In the genomic region with DNA sequence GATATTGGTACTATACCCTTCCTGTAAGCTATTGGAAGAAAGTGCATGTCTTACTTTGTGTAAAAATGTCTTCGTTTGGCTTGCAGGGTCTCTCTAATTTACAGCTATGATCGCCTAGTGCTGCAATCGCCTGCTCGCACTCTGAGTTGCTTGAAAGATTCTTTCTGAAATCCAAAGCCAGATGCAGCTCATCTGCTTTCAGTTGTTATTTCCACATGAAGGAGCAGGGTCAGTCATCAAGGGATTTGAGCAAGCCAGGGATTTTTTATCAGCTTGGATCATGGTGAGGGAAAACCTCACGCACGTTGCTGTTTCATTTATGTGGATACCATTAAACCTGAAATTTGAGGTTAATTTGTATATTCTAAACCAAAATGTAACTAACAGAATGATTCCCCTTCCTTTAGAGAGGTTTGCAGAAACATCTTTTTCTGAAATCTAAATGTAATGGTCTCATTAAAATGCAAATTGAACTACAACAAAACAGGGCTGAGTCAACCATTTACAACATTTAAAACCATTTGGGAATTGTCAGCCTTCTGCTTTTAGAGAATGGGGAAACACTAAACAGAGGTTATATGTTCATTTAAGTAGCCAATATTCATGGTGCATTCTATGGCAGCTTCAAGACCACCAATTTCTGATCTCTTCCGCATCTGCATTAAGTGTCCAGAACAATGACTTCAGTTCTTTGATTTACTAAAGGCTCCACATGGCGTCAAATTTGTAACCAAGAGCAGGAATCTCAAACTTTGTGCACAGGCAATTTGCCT, we compare ENCODE assay signal across 17 mouse cellular contexts.
DNase-seq lines count a peak whose midpoint lies in the region; ATAC-seq and TF ChIP-seq lines count a peak whose summit lies in the region.
"Had no signal": no experiment of that assay in that cellular context is flagged by ENCODE, and none has a peak within 500 bp of the region (broad histone marks: within the 10 kb centered on the region; RNA-seq: fewer than 3 reads in every experiment).

No protein-coding gene starts in this region.

- peak; percentile 54 for ATAC-seq in hindbrain, embryonic 14.5 days (ENCODE audit: low FRiP score)
- no peak for ATAC-seq in hindbrain, embryonic 12.5 days (ENCODE audit: low FRiP score)
- ATAC-seq: inflammation-experienced regulatory T-cells, adult 6 months had no signal

- no peak for TF ChIP-seq POLR2A in brain, embryonic 14.5 days (IDR thresholded peaks at IDR 0.05; ENCODE audit: borderline replicate concordance, extremely low read depth, insufficient read depth, insufficient read length, poor library complexity, severe bottlenecking)

- TF ChIP-seq CTCF in brain, embryonic 14.5 days (IDR thresholded peaks at IDR 0.05; ENCODE audit: borderline replicate concordance, extremely low read depth, insufficient read depth, insufficient read length), result no peak

- no peaks in the 10 kb centered on the region for H3K27me3 ChIP-seq in hindbrain, embryonic 14.5 days (ENCODE audit: control insufficient read depth, insufficient read depth, low read length)
- H3K27me3 ChIP-seq in hindbrain, embryonic 12.5 days, result no peaks in the 10 kb centered on the region
- H3K27me3 ChIP-seq: embryonic facial prominence, embryonic 12.5 days had no signal

- WGBS in hindbrain, embryonic 14.5 days, result 58% methylated on average over 8 of the region's 8 CpGs
- 76% methylated on average over 8 of the region's 8 CpGs for WGBS in hindbrain, embryonic 12.5 days

- H3K27ac ChIP-seq in hindbrain, embryonic 14.5 days, result peak overlapping the region; percentile 12
- H3K27ac ChIP-seq in hindbrain, embryonic 12.5 days, result no peak overlapping the region
- no peak overlapping the region for H3K27ac ChIP-seq in ES-E14 (ENCODE audit: insufficient read depth, low read depth, low read length, poor library complexity, severe bottlenecking)
- H3K27ac ChIP-seq: embryonic facial prominence, embryonic 12.5 days; heart, adult 2 months had no signal

- H3K4me2 ChIP-seq in hindbrain, embryonic 14.5 days (replicated peaks), result no peak overlapping the region; the same call in 1 of the 2 replicates
- H3K4me2 ChIP-seq in hindbrain, embryonic 12.5 days (replicated peaks), result no peak overlapping the region
- H3K4me2 ChIP-seq: embryonic facial prominence, embryonic 12.5 days had no signal

- peak; percentile 29 for DNase-seq in hindbrain, embryonic 14.5 days (ENCODE audit: low spot score)
- DNase-seq in ES-E14 (ENCODE audit: low read depth, low spot score), result peak; percentile 4
- peak; percentile 50 for DNase-seq in brain, embryonic 14.5 days (ENCODE audit: low read depth)
- DNase-seq in lung, postnatal 4 days, result peak; percentile 10 to 36
- DNase-seq in ovary, postnatal 36 days (ENCODE audit: low spot score), result no peak
- no peak for DNase-seq in left cerebral cortex, adult 8-10 months (ENCODE audit: low spot score in 2 of 2)
- no peak for DNase-seq in embryo, embryonic 10 days (ENCODE audit: low spot score)
- DNase-seq: cerebellum, adult 18-20 months; gastrocnemius, postnatal 10 days; heart, adult 2 months; kidney, adult 9 months; kidney, postnatal 4 days; thymus, postnatal 4 days had no signal

- no peak overlapping the region for H3K9ac ChIP-seq in hindbrain, embryonic 14.5 days
- H3K9ac ChIP-seq in hindbrain, embryonic 12.5 days, result no peak overlapping the region
- no peak overlapping the region for H3K9ac ChIP-seq in ES-E14 (ENCODE audit: insufficient read depth, low read depth, low read length, poor library complexity, severe bottlenecking)
- H3K9ac ChIP-seq: embryonic facial prominence, embryonic 12.5 days had no signal

- H3K4me3 ChIP-seq in hindbrain, embryonic 14.5 days (replicated peaks; ENCODE audit: low read length), result no peak overlapping the region
- H3K4me3 ChIP-seq in hindbrain, embryonic 12.5 days, result no peak overlapping the region
- H3K4me3 ChIP-seq in ES-E14 (ENCODE audit: insufficient read depth in 1 of 2, low read depth in 1 of 2, low read length in 2 of 2, poor library complexity in 1 of 2, severe bottlenecking in 1 of 2), result no peak overlapping the region
- H3K4me3 ChIP-seq: embryonic facial prominence, embryonic 12.5 days; heart, adult 2 months; myocyte had no signal

- H3K36me3 ChIP-seq in hindbrain, embryonic 14.5 days (replicated peaks; ENCODE audit: control insufficient read depth, insufficient read depth), result no peaks in the 10 kb centered on the region
- H3K36me3 ChIP-seq in hindbrain, embryonic 12.5 days, result no peaks in the 10 kb centered on the region
- H3K36me3 ChIP-seq in ES-E14 (ENCODE audit: control insufficient read depth, insufficient read depth, low read length, poor library complexity, severe bottlenecking), result no peaks in the 10 kb centered on the region
- H3K36me3 ChIP-seq: embryonic facial prominence, embryonic 12.5 days had no signal

- in situ Hi-C loops in ES-E14 (cut with MboI; ENCODE audit: low sequenced_read_pairs in 2 of 2, unreplicated experiment in 2 of 2), result no loop called here

- no peaks in the 10 kb centered on the region for H3K9me3 ChIP-seq in hindbrain, embryonic 14.5 days (ENCODE audit: control insufficient read depth, low read length)
- H3K9me3 ChIP-seq in hindbrain, embryonic 12.5 days (replicated peaks), result no peaks in the 10 kb centered on the region
- no peaks in the 10 kb centered on the region for H3K9me3 ChIP-seq in ES-E14 (ENCODE audit: control insufficient read depth, insufficient read depth, low read depth, low read length)
- H3K9me3 ChIP-seq: embryonic facial prominence, embryonic 12.5 days had no signal

- no peaks in the 10 kb centered on the region for H3K4me1 ChIP-seq in hindbrain, embryonic 14.5 days (replicated peaks; ENCODE audit: control insufficient read depth, insufficient read depth, low read length)
- no peaks in the 10 kb centered on the region for H3K4me1 ChIP-seq in hindbrain, embryonic 12.5 days
- no peaks in the 10 kb centered on the region for H3K4me1 ChIP-seq in ES-E14 (ENCODE audit: control insufficient read depth in 2 of 2, insufficient read depth in 2 of 2, low read length in 2 of 2, poor library complexity in 1 of 2)
- H3K4me1 ChIP-seq: embryonic facial prominence, embryonic 12.5 days had no signal

TF ChIP-seq in ES-E14, 5 proteins besides CTCF, POLR2A, EP300 and RAD21:
- no peak for TF ChIP-seq MAFK (IDR thresholded peaks at IDR 0.05; ENCODE audit: insufficient read depth, low read depth, low read length)
- TF ChIP-seq HCFC1 (IDR thresholded peaks at IDR 0.05; ENCODE audit: borderline replicate concordance, insufficient read depth, low read length), result no peak
- TF ChIP-seq CHD2 (IDR thresholded peaks at IDR 0.05; ENCODE audit: low read depth, low read length), result no peak
- TF ChIP-seq ZC3H11A (IDR thresholded peaks at IDR 0.05; ENCODE audit: borderline replicate concordance, low read depth, low read length), result no peak
- no peak for TF ChIP-seq ZNF384 (IDR thresholded peaks at IDR 0.05; ENCODE audit: low read depth, low read length)

Comparison
In these comparisons a context has a peak if more than half of its experiments do, and no peak if none do; other contexts are left out.
1. DNase-seq: peak in hindbrain, embryonic 14.5 days (single experiment), ES-E14 (single experiment), brain, embryonic 14.5 days (single experiment) and lung, postnatal 4 days (2 of 2); none in ovary, postnatal 36 days (single experiment), left cerebral cortex, adult 8-10 months (0 of 2) and embryo, embryonic 10 days (single experiment).